Mouse (Mus musculus): ENCODE data around the gene Phospho2.

The Phospho2 gene

DNA sequence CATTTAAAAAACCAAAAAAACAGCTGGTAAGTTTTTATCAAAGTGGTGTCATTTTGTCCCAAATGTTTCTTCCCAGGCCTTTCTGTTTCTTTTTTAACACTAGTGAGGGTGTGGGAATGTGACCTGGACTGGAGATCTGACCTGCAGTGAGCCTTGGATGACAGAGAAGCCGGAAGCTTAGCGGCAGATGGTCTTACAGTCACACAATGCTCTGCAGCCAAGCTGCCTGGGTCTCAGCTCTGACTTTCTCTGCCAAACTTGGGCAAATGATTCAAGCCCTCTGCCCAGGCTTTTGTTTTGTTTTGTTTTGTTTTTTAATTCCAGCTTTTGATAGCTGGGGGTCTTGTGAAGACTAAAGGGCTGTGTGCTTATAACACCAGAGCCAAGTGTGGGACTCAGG is 37.0 kb downstream of the Phospho2 start:
- no peak for DNase-seq

DNA sequence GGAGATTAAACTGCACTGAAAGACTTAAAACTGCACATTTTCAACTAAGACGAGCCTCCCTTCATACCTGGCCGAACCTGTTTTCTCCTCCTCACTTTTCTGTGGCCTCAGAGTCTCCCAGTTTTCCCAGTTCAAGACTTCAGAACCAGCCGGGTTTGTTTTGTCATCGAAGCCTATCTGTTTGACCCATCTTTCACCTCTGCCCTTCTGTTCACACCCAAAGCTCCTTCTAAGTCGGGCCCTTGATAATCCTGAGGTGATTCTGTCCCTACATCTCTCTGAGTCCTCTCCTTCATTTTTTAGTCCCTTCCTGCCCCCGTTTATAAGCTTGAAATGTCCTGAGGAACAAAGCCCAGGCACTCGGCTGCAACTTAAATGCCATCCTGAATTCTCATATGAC is 38.6 kb downstream of the Phospho2 start:
- DNase-seq, result no peak

GRCm38 (mm10) chr2:69829680-69830079 is 40.3 kb downstream of the Phospho2 start:
- DNase-seq, result no peak

GRCm38 (mm10) chr2:69830116-69830515 is 40.7 kb downstream of the Phospho2 start:
- DNase-seq, result no peak

DNA sequence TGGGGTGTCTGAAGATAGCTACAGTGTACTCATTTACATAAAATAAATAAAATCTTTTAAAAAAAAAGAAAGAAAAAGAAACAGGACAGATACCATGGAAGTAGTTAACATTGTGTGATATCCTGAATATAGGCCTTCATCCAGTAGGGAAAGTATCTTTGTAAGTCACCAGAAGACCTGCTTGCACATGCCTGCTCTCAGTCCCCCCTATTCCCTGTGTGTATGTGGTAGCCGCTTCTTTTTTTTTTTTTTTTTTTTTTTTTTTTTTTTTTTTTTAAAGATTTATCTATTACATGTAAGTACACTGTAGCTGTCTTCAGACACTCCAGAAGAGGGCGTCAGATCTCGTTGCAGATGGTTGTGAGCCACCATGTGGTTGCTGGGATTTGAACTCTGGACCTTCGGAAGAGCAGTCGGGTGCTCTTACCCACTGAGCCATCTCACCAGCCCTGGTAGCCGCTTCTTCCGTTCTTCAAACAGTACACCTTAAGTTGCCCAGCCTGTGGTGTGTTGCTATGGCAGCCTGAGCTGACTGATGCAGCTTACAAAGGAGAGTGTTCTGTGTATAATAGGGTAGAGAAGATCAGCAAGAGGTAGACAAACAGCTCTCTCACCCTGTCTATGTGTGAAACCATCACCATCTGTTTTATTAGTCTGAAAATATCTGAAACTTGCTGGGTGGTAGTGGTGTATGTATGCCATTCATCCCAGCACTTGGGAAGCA is 48.0 kb downstream of the Phospho2 start:
- DNase-seq, result no peak

- no peak for DNase-seq
These were observed 48.6 kb downstream of the Phospho2 start for GRCm38 (mm10) chr2:69837996-69838395.

GRCm38 (mm10) chr2:69838707-69839106 is 49.3 kb downstream of the Phospho2 start:
- no peak for DNase-seq

- no peak for DNase-seq
These were observed 50.8 kb downstream of the Phospho2 start for GRCm38 (mm10) chr2:69840261-69840660.

GRCm38 (mm10) chr2:69849215-69849614 is 59.8 kb downstream of the Phospho2 start:
- no peak for DNase-seq
